Mouse (Mus musculus) lung, embryonic 15.5 days (tissue): Measurements from ENCODE around the gene Lefty2. TPM values are rescaled to one million over a fixed set of nuclear protein-coding genes. Genes with fewer than 3 reads are reported as not detected.
A peak's percentile ranks its signal among the peaks of the same experiment; 100 is the strongest.

Experiments used
- ATAC-seq: fragments of 200-750 bp; cut with Nextera tagmentation; 2 replicates; pipeline ENCODE4 v1.8.0; 2017; ENCODE audit warnings: moderate number of reproducible peaks, borderline replicate concordance; ENCODE audit not compliant: low FRiP score, low TSS enrichment; ENCODE audit errors: extremely low read depth
- H3K27ac ChIP-seq: fragments of 300-500 bp; sonication (generic); 2 replicates; pipeline ENCODE4 v1.5.1; 2015; ENCODE audit warnings: moderate library complexity, mild to moderate bottlenecking, inconsistent platforms
- H3K27me3 ChIP-seq: fragments of 300-500 bp; sonication (generic); 2 replicates; pipeline ENCODE4 v1.6.1; 2015; ENCODE audit warnings: inconsistent platforms
- H3K36me3 ChIP-seq: fragments of 300-500 bp; sonication (generic); 2 replicates; pipeline ENCODE4 v1.6.1; 2015; ENCODE audit warnings: inconsistent platforms
- H3K4me1 ChIP-seq: fragments of 300-500 bp; sonication (generic); 2 replicates; pipeline ENCODE4 v1.6.1; 2015; ENCODE audit warnings: inconsistent platforms
- H3K4me2 ChIP-seq: fragments of 300-500 bp; sonication (generic); 2 replicates; pipeline ENCODE4 v1.6.1; 2015; ENCODE audit warnings: inconsistent platforms, mild to moderate bottlenecking, moderate library complexity
- H3K4me3 ChIP-seq: fragments of 300-500 bp; sonication (generic); 2 replicates; pipeline ENCODE4 v1.5.1; 2015; ENCODE audit warnings: mild to moderate bottlenecking, inconsistent platforms
- H3K9ac ChIP-seq: fragments of 300-500 bp; sonication (generic); 2 replicates; pipeline ENCODE4 v1.6.1; 2015; ENCODE audit warnings: inconsistent platforms
- H3K9me3 ChIP-seq: fragments of 300-500 bp; sonication (generic); 2 replicates; pipeline ENCODE4 v1.6.1; 2016; ENCODE audit warnings: inconsistent platforms
- WGBS: fragments of 180-500 bp; shearing (Covaris S2); methylation state at CpG from one replicate; pipeline ENCODE4 v1.1.7; 2015; 5-methylcytosine and 5-hydroxymethylcytosine counted together
- polyA plus RNA-seq: library from polyadenylated mRNA; unstranded; fragments of >200 nt; fragmentation: Nextera tagmentation; extraction: Ambion mirVana; gene quantifications from 2 replicates; pipeline ENCODE4 v1.2.1, GENCODE M21; 2015

The Lefty2 gene
- polyA plus RNA-seq, 1 experiment from 2014 or later, result 0.17 TPM

GRCm38 (mm10) chr1:180903666-180904038 is 10.7 kb downstream of the Lefty2 start:
- peak overlapping the region; percentile 92 for H3K4me3 ChIP-seq
- peaks cover 18% of the 10 kb centered on the region for H3K4me1 ChIP-seq
- peak overlapping the region; percentile 73 for H3K4me2 ChIP-seq
- peaks cover 23% of the 10 kb centered on the region for H3K36me3 ChIP-seq
- peak overlapping the region; percentile 92; the same call in 1 of the 2 replicates for H3K9ac ChIP-seq
- 0 out of 2 replicates have a peak overlapping the region, but pooled peaks have one; percentile 17 for H3K27ac ChIP-seq
- ATAC-seq, result no peak
- H3K27me3 ChIP-seq, result no peaks in the 10 kb centered on the region
- WGBS, result 26% methylated on average over 10 of the region's 10 CpGs
- no peaks in the 10 kb centered on the region for H3K9me3 ChIP-seq

- peaks cover 18% of the 10 kb centered on the region for H3K4me1 ChIP-seq
- peak within 1 kb of the TSS; percentile 73 for H3K4me2 ChIP-seq
- no peaks in the 10 kb centered on the region for H3K9me3 ChIP-seq
- under 1% methylated on average over 52 of the region's 52 CpGs for WGBS
- peak within 1 kb of the TSS; percentile 92 for H3K4me3 ChIP-seq
- peak within 1 kb of the TSS; percentile 68 for H3K27ac ChIP-seq
- peaks cover 23% of the 10 kb centered on the region for H3K36me3 ChIP-seq
- H3K9ac ChIP-seq, result peak within 1 kb of the TSS; percentile 92
- H3K27me3 ChIP-seq, result no peaks in the 10 kb centered on the region
- ATAC-seq, result peak; percentile 98
Measured at GRCm38 (mm10) chr1:180904039-180904814, 11.3 kb downstream of the Lefty2 start, which contains the start of gene Pycr2. Gene Pycr2 (plus strand): TSS chr1:180904293.

- no peak for ATAC-seq
- Histone ChIP-seq H3K4me3 (peak overlapping the region; percentile 92), H3K27ac (peak overlapping the region; percentile 68; the same call in 1 of the 2 replicates), H3K9me3 (no peaks in the 10 kb centered on the region), H3K9ac (peak overlapping the region; percentile 92), H3K36me3 (peaks cover 23% of the 10 kb centered on the region), H3K4me1 (peaks cover 18% of the 10 kb centered on the region), H3K27me3 (no peaks in the 10 kb centered on the region), H3K4me2 (peak overlapping the region; percentile 73)
- WGBS, result 2% methylated on average over 5 of the region's 5 CpGs
Measured at GRCm38 (mm10) chr1:180904815-180905080, 11.8 kb downstream of the Lefty2 start.

- Histone ChIP-seq H3K4me1 (peaks cover 18% of the 10 kb centered on the region), H3K27me3 (no peaks in the 10 kb centered on the region), H3K4me2 (peak overlapping the region; percentile 73), H3K9me3 (no peaks in the 10 kb centered on the region), H3K4me3 (peak overlapping the region; percentile 92), H3K27ac (no peak overlapping the region), H3K36me3 (peaks cover 23% of the 10 kb centered on the region), H3K9ac (peak overlapping the region; percentile 19; the same call in 1 of the 2 replicates)
- no peak for ATAC-seq
- 59% methylated on average over 6 of the region's 6 CpGs for WGBS
Measured at GRCm38 (mm10) chr1:180905307-180905706, 12.4 kb downstream of the Lefty2 start.

- no peak overlapping the region for H3K4me3 ChIP-seq
- ATAC-seq, result no peak
- no peaks in the 10 kb centered on the region for H3K9me3 ChIP-seq
- H3K4me2 ChIP-seq, result no peak overlapping the region
- H3K9ac ChIP-seq, result 0 out of 2 replicates have a peak overlapping the region, but pooled peaks have one; percentile 19
- peaks cover 23% of the 10 kb centered on the region for H3K36me3 ChIP-seq
- no peak overlapping the region for H3K27ac ChIP-seq
- H3K4me1 ChIP-seq, result peaks cover 18% of the 10 kb centered on the region
- WGBS, result 93% methylated on average over 17 of the region's 17 CpGs
- H3K27me3 ChIP-seq, result no peaks in the 10 kb centered on the region
Measured at GRCm38 (mm10) chr1:180905876-180906275, 13.0 kb downstream of the Lefty2 start.

GRCm38 (mm10) chr1:180906461-180907147 is 13.7 kb downstream of the Lefty2 start:
- 90% methylated on average over 24 of the region's 24 CpGs for WGBS
- H3K27ac ChIP-seq, result no peak overlapping the region
- peaks cover 18% of the 10 kb centered on the region for H3K4me1 ChIP-seq
- H3K36me3 ChIP-seq, result peaks cover 23% of the 10 kb centered on the region
- H3K27me3 ChIP-seq, result no peaks in the 10 kb centered on the region
- no peak for ATAC-seq
- no peak overlapping the region for H3K4me3 ChIP-seq
- no peak overlapping the region for H3K9ac ChIP-seq
- no peaks in the 10 kb centered on the region for H3K9me3 ChIP-seq
- H3K4me2 ChIP-seq, result no peak overlapping the region

GRCm38 (mm10) chr1:180911138-180911537 is 18.2 kb downstream of the Lefty2 start:
- Histone ChIP-seq H3K36me3 (peaks cover 21% of the 10 kb centered on the region), H3K27ac (no peak overlapping the region), H3K4me1 (no peaks in the 10 kb centered on the region), H3K4me3 (no peak overlapping the region), H3K27me3 (no peaks in the 10 kb centered on the region), H3K9me3 (no peaks in the 10 kb centered on the region), H3K4me2 (peak overlapping the region; percentile 28), H3K9ac (no peak overlapping the region)
- no peak for ATAC-seq
- 48% methylated on average over 8 of the region's 8 CpGs for WGBS

GRCm38 (mm10) chr1:180911653-180912287 is 18.9 kb downstream of the Lefty2 start:
- H3K4me1 ChIP-seq, result no peaks in the 10 kb centered on the region
- H3K9ac ChIP-seq, result no peak overlapping the region
- H3K27ac ChIP-seq, result no peak overlapping the region
- 49% methylated on average over 20 of the region's 20 CpGs for WGBS
- no peaks in the 10 kb centered on the region for H3K9me3 ChIP-seq
- no peaks in the 10 kb centered on the region for H3K27me3 ChIP-seq
- peak overlapping the region; percentile 28 for H3K4me2 ChIP-seq
- ATAC-seq, result no peak
- peaks cover 15% of the 10 kb centered on the region for H3K36me3 ChIP-seq
- H3K4me3 ChIP-seq, result no peak overlapping the region

- H3K4me1 ChIP-seq, result no peaks in the 10 kb centered on the region
Measured at GRCm38 (mm10) chr1:180912792-180913191, 19.9 kb downstream of the Lefty2 start.

GRCm38 (mm10) chr1:180913797-180914196 is 20.9 kb downstream of the Lefty2 start:
- H3K9ac ChIP-seq, result no peak overlapping the region
- no peaks in the 10 kb centered on the region for H3K27me3 ChIP-seq
- H3K4me2 ChIP-seq, result no peak overlapping the region
- H3K4me3 ChIP-seq, result no peak overlapping the region
- no peaks in the 10 kb centered on the region; the same call in 1 of the 2 replicates for H3K36me3 ChIP-seq
- WGBS, result 41% methylated on average over 4 of the region's 4 CpGs
- no peak overlapping the region for H3K27ac ChIP-seq
- ATAC-seq, result no peak
- no peaks in the 10 kb centered on the region for H3K9me3 ChIP-seq
- no peaks in the 10 kb centered on the region for H3K4me1 ChIP-seq

More at GRCm38 (mm10) chr1:180912792-180913191, 19.9 kb downstream of the Lefty2 start:
- 73% methylated on average over 5 of the region's 5 CpGs for WGBS
- Histone ChIP-seq H3K9ac (no peak overlapping the region), H3K4me2 (no peak overlapping the region), H3K4me3 (no peak overlapping the region), H3K27me3 (no peaks in the 10 kb centered on the region), H3K36me3 (peaks cover 5% of the 10 kb centered on the region), H3K9me3 (no peaks in the 10 kb centered on the region), H3K27ac (no peak overlapping the region)
- ATAC-seq, result no peak

- no peak for ATAC-seq
- H3K4me2 ChIP-seq, result no peak overlapping the region
- 82% methylated on average over 11 of the region's 11 CpGs for WGBS
Measured at GRCm38 (mm10) chr1:180916425-180916824, 23.5 kb downstream of the Lefty2 start.

GRCm38 (mm10) chr1:180917053-180917452 is 24.1 kb downstream of the Lefty2 start:
- Histone ChIP-seq H3K36me3 (no peaks in the 10 kb centered on the region), H3K27me3 (no peaks in the 10 kb centered on the region), H3K27ac (no peak overlapping the region), H3K4me3 (no peak overlapping the region), H3K9me3 (no peaks in the 10 kb centered on the region), H3K9ac (no peak overlapping the region), H3K4me2 (no peak overlapping the region), H3K4me1 (no peaks in the 10 kb centered on the region)
- WGBS, result 8% methylated on average over 1 of the region's 1 CpGs
- no peak for ATAC-seq

More at GRCm38 (mm10) chr1:180916425-180916824, 23.5 kb downstream of the Lefty2 start:
- Histone ChIP-seq H3K4me3 (no peak overlapping the region), H3K4me1 (no peaks in the 10 kb centered on the region), H3K9ac (no peak overlapping the region), H3K36me3 (no peaks in the 10 kb centered on the region), H3K27ac (no peak overlapping the region), H3K27me3 (no peaks in the 10 kb centered on the region), H3K9me3 (no peaks in the 10 kb centered on the region)
